Mouse (Mus musculus): ENCODE measurements at regions not wholly inside any gene's neighbourhood (a gene's known extent, or its start where the extent isn't known, plus 50 kb on each side); places are given as distances from the start of the nearest gene placed in this dataset.
A peak's percentile ranks its signal among the peaks of the same experiment; 100 is the strongest.

DNA sequence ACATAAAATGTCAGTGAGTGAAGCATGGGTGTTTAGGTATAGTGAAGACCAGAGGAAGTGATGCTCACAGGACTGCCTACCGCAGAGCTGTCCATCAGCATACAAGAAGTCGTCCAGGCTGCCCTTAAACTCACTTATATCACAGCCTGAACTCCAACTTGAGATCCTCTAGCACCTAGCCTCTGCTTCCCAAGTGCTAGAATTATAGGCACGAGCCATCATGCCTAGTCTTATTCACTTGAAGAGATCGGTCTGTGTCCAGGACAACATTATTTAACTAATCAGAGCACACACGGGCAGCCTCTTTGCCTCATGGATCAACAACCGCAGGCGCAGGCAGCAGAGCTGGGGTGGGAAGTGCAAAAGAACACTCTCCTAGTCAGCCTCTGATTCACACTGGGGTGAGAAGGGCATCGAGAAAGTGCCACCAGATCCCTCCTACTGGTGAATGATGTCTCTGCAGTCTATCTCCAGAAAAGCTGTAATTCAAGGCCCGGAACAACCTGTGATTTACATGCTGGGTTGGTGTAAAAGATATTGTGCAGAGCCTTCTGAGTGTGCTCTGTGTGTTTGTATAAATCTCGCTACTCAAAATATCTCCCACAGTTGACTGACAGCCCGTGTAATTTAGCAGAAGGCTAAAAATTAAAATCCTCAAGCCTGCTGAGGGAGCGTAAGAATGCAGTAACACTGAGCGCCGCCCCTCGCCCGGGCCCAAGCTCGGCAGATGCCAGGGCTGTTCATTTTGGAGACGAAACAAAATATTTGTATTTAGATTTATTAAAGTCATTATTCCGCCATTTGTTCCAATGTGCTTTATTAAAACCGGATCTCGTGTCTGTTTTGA lies 94.6 kb upstream of the Tle3 start (continued):
- TF ChIP-seq MAX (IDR thresholded peaks at IDR 0.05; ENCODE audit: low read length) (no peak), ZC3H11A (IDR thresholded peaks at IDR 0.05; ENCODE audit: low read depth, low read length) (peak; percentile 65), ETS1 (conservative IDR thresholded peaks at IDR 0.05; ENCODE audit: low read depth, low read length) (no peak), MEF2A (IDR thresholded peaks at IDR 0.05; ENCODE audit: borderline replicate concordance, low read depth, low read length) (0 out of 2 replicates have a peak, but pooled peaks have one; percentile 53), ELF1 (IDR thresholded peaks at IDR 0.05; ENCODE audit: low read depth, low read length) (peak; percentile 44; the same call in 1 of the 2 replicates), ZMIZ1 (IDR thresholded peaks at IDR 0.05; ENCODE audit: low read depth, low read length) (no peak), MYC (IDR thresholded peaks at IDR 0.05; ENCODE audit: low read depth, low read length) (0 out of 2 replicates have a peak, but pooled peaks have one; percentile 37), JUND (conservative IDR thresholded peaks at IDR 0.05; ENCODE audit: low read depth, low read length) (peak; percentile 31; the same call in 1 of the 2 replicates), CHD1 (IDR thresholded peaks at IDR 0.05; ENCODE audit: low read depth, low read length) (no peak), ZKSCAN1 (IDR thresholded peaks at IDR 0.05; ENCODE audit: borderline replicate concordance, low read depth, low read length) (no peak), IRF4 (IDR thresholded peaks at IDR 0.05; ENCODE audit: low read depth, low read length) (0 out of 2 replicates have a peak, but pooled peaks have one; percentile 25), ZNF384 (IDR thresholded peaks at IDR 0.05; ENCODE audit: low read depth, low read length) (no peak)

DNA sequence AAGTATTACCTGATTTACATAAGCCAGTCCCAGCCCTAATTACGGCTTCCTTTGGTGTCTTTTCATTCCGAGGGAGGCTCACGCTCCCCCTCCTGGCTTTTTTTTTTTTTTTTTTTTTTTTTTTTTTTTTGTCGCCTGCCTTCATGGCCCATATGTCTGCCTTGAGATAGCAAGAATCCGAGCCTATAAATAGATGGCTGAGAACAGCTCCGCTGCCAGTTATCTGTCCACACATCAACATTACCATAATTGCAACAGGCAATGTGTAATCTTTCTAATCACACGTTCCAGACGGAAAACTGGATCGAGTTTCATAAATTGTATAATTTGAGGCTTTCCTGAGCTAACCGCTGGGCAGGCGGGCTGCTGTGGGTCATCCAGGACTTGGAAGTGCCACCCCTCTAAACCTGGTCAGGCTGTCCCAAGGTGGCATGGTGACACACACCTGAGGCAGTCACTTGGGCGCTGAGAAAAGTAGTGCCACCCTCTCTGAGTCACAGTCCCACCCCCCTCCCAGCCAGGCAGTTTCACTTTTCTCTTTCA lies 93.9 kb upstream of the Tle3 start:
- no peaks in the 10 kb centered on the region for H3K9me3 ChIP-seq (replicated peaks; ENCODE audit: low read length)
- no peak overlapping the region for H3K9ac ChIP-seq (ENCODE audit: insufficient read depth, low read depth)
- no peaks in the 10 kb centered on the region for H3K79me2 ChIP-seq (replicated peaks; ENCODE audit: control insufficient read depth, extremely low read depth, insufficient read depth, poor library complexity, severe bottlenecking)
- peak; percentile 77 for TF ChIP-seq ZNF384 (IDR thresholded peaks at IDR 0.05; ENCODE audit: low read depth, low read length)
- TF ChIP-seq TCF12 (IDR thresholded peaks at IDR 0.05; ENCODE audit: low read depth, low read length), result no peak
- TF ChIP-seq ZC3H11A (IDR thresholded peaks at IDR 0.05; ENCODE audit: low read depth, low read length), result no peak
- TF ChIP-seq SMC3 (IDR thresholded peaks at IDR 0.05; ENCODE audit: low read depth, low read length), result no peak
- TF ChIP-seq PAX5 (IDR thresholded peaks at IDR 0.05; ENCODE audit: low read length), result no peak
- TF ChIP-seq UBTF (IDR thresholded peaks at IDR 0.05; ENCODE audit: low read depth, low read length), result no peak
- TF ChIP-seq MAZ (IDR thresholded peaks at IDR 0.05; ENCODE audit: low read depth, low read length), result no peak
- H3K27me3 ChIP-seq (replicated peaks), result no peaks in the 10 kb centered on the region
- in situ Hi-C loops (cut with MboI; ENCODE audit: low pct_ligation_motif_present, low pct_unique_long_range_greater_than_20kb, low sequenced_read_pairs) (loop anchor here (25.0 kb wide), 1 partner anchor 216 kb away; no protein-coding TSS in a partner anchor), dilution Hi-C loops (cut with MboI; ENCODE audit: extremely low pct_ligation_motif_present, extremely low pct_unique_long_range_greater_than_20kb, low sequenced_read_pairs) (no loop called here)
- no peaks in the 10 kb centered on the region for H3K36me3 ChIP-seq (replicated peaks in 1 of 2; ENCODE audit: control insufficient read depth in 1 of 2, insufficient read depth in 1 of 2, low read length in 1 of 2)
- no peak for DNase-seq (ENCODE audit: extremely low read depth)
- H3K27ac ChIP-seq (ENCODE audit: insufficient read depth, low read depth), result no peak overlapping the region
- peaks cover 0 to 17% of the 10 kb centered on the region in 2 experiments; a peak in 2 of 4 replicates for H3K4me1 ChIP-seq (ENCODE audit: control insufficient read depth in 1 of 2, insufficient read depth in 2 of 2)
- H3K4me2 ChIP-seq (ENCODE audit: insufficient read depth, low read depth, poor library complexity, severe bottlenecking), result no peak overlapping the region
- H3K4me3 ChIP-seq (replicated peaks in 1 of 3; ENCODE audit: low read depth in 2 of 3, low read length in 2 of 3, poor library complexity in 1 of 3), result no peak overlapping the region
